In genomic region chr7:126975893-126975949, GRCm38 (mm10) we compare ENCODE assay signal across 8 mouse cellular contexts. TPM values are rescaled to one million over a fixed set of nuclear protein-coding genes. Genes with fewer than 3 reads are reported as not detected.
DNase-seq lines count a peak whose midpoint lies in the region; ATAC-seq and TF ChIP-seq lines count a peak whose summit lies in the region.

Gene Cdipt, plus strand, starts transcription at chr7:126975914.

- H3K9me3 ChIP-seq in intestine, embryonic 14.5 days (ENCODE audit: control insufficient read depth, low read length) = no peaks in the 10 kb centered on the region

- TF ChIP-seq POLR2A in kidney, adult 2 months (IDR thresholded peaks at IDR 0.05; ENCODE audit: low read depth, low read length) = no peak

- TF ChIP-seq CTCF in kidney, adult 2 months (conservative IDR thresholded peaks at IDR 0.05; ENCODE audit: insufficient read depth, insufficient read length, low read depth, low read length) = no peak

- H3K4me2 ChIP-seq in intestine, embryonic 14.5 days (ENCODE audit: low read length) = peak within 1 kb of the TSS; percentile 66

- peak within 1 kb of the TSS; percentile 94 for H3K9ac ChIP-seq in intestine, embryonic 14.5 days (ENCODE audit: low read length)

- H3K4me3 ChIP-seq in kidney, adult 2 months (ENCODE audit: insufficient read depth, low read depth, low read length) = peak within 1 kb of the TSS; percentile 88
- H3K4me3 ChIP-seq in intestine, embryonic 14.5 days (ENCODE audit: low read depth, low read length) = peak within 1 kb of the TSS; percentile 97

- no peak for ATAC-seq in intestine, embryonic 14.5 days (replicated peaks; ENCODE audit: low FRiP score, low TSS enrichment, low read depth)
- no peak for ATAC-seq in megakaryocyte progenitor cell, adult 5-6 weeks (replicated peaks; ENCODE audit: poor library complexity)
- no peak for ATAC-seq in frontal cortex, adult (ENCODE audit: low TSS enrichment)

- no peak for DNase-seq in kidney, adult 2 months
- no peak for DNase-seq in kidney, postnatal 14 days
- DNase-seq in adrenal gland, postnatal 14 days = no peak
- DNase-seq in gastrocnemius, postnatal 10 days = no peak
- DNase-seq in intestine, embryonic 14.5 days (ENCODE audit: low spot score) = no peak
- no peak for DNase-seq in c-Kit-positive CD71-positive TER-119-positive erythroid progenitor cells, embryonic 14.5 days (ENCODE audit: low spot score)

- H3K36me3 ChIP-seq in kidney, adult 2 months (ENCODE audit: control insufficient read depth, insufficient read depth, low read length) = no peaks in the 10 kb centered on the region; the same call in none of the 2 replicates
- H3K36me3 ChIP-seq in intestine, embryonic 14.5 days (ENCODE audit: control insufficient read depth, insufficient read depth, low read length) = peaks cover 30% of the 10 kb centered on the region

- peak within 1 kb of the TSS; percentile 100 for H3K27ac ChIP-seq in kidney, adult 2 months (ENCODE audit: insufficient read depth, low read depth, low read length)
- peak within 1 kb of the TSS; percentile 94 for H3K27ac ChIP-seq in intestine, embryonic 14.5 days (ENCODE audit: low read depth)

- H3K4me1 ChIP-seq in kidney, adult 2 months (ENCODE audit: control insufficient read depth, insufficient read depth, low read length) = peaks cover 4% of the 10 kb centered on the region
- H3K4me1 ChIP-seq in intestine, embryonic 14.5 days (replicated peaks; ENCODE audit: control insufficient read depth, insufficient read depth, low read length) = 0 out of 2 replicates have a peak, but pooled peaks cover 5% of the 10 kb centered on the region

- WGBS in kidney, adult 2 months = 0% methylated on average over 1 of the region's 1 CpGs
- WGBS in intestine, embryonic 14.5 days = 5% methylated on average over 1 of the region's 1 CpGs

- no peaks in the 10 kb centered on the region for H3K27me3 ChIP-seq in kidney, adult 2 months (replicated peaks; ENCODE audit: control insufficient read depth, insufficient read depth, low read length)
- no peaks in the 10 kb centered on the region for H3K27me3 ChIP-seq in intestine, embryonic 14.5 days (replicated peaks; ENCODE audit: control insufficient read depth, insufficient read depth, low read length)

RNA-seq across cellular contexts. Expression of gene Cdipt, which starts in this region (rescaled TPM):
- 237 and 284 TPM in 2 replicates for polyA plus RNA-seq in kidney, adult 2 months (2012; rRNA removed)
- total RNA-seq in adrenal gland, postnatal 14 days (2021) = 78.2 and 83.0 TPM in 2 replicates
- total RNA-seq in gastrocnemius, postnatal 10 days (2021) = 10 to 100 TPM; 38.3 to 39.9 TPM
- polyA plus RNA-seq in intestine, embryonic 14.5 days (2014; fragmentation: Nextera tagmentation; extraction: Ambion mirVana) = 105 and 109 TPM in 2 replicates
- 41.2 and 42.3 TPM in 2 replicates for total RNA-seq in megakaryocyte progenitor cell, adult 5-6 weeks (2015)
- 50.1 and 54.7 TPM in 2 replicates for total RNA-seq in megakaryocyte progenitor cell, adult 5-6 weeks (2017)
